Mouse (Mus musculus): ENCODE results near the gene Tnnc2.

The Tnnc2 gene

GRCm38 (mm10) chr2:164773229-164773988 lies 6.4 kb downstream of the Tnnc2 start:
- DNase-seq (ENCODE audit: low read depth): no peak

- DNase-seq (ENCODE audit: low read depth): no peak
Measured at GRCm38 (mm10) chr2:164771123-164771522, 8.6 kb downstream of the Tnnc2 start.

GRCm38 (mm10) chr2:164770279-164770678 lies 9.5 kb downstream of the Tnnc2 start:
- no peak for DNase-seq (ENCODE audit: low read depth)

- DNase-seq (ENCODE audit: low read depth): peak; percentile 99
Measured at GRCm38 (mm10) chr2:164769258-164770037, 10.3 kb downstream of the Tnnc2 start, which contains the start of gene Ube2c. TSS of gene Ube2c (plus strand) at chr2:164769898.

- DNase-seq (ENCODE audit: low read depth): no peak
Measured at GRCm38 (mm10) chr2:164767812-164768540, 11.8 kb downstream of the Tnnc2 start.

- DNase-seq (ENCODE audit: low read depth): no peak
Measured at GRCm38 (mm10) chr2:164765841-164766240, 13.9 kb downstream of the Tnnc2 start.

- no peak for DNase-seq (ENCODE audit: low read depth)
Measured at GRCm38 (mm10) chr2:164762593-164762992, 17.2 kb downstream of the Tnnc2 start.

- no peak for DNase-seq (ENCODE audit: low read depth)
Measured at GRCm38 (mm10) chr2:164761971-164762370, 17.8 kb downstream of the Tnnc2 start.

- no peak for DNase-seq (ENCODE audit: low read depth)
Measured at GRCm38 (mm10) chr2:164761502-164761901, 18.3 kb downstream of the Tnnc2 start.

- DNase-seq (ENCODE audit: low read depth): no peak
Measured at GRCm38 (mm10) chr2:164760059-164760833, 19.5 kb downstream of the Tnnc2 start.

- DNase-seq (ENCODE audit: low read depth): no peak
Measured at GRCm38 (mm10) chr2:164758692-164759091, 21.1 kb downstream of the Tnnc2 start.

- no peak for DNase-seq (ENCODE audit: low read depth)
Measured at GRCm38 (mm10) chr2:164757841-164758240, 21.9 kb downstream of the Tnnc2 start.

- DNase-seq (ENCODE audit: low read depth): no peak
Measured at GRCm38 (mm10) chr2:164754800-164755199, 25.0 kb downstream of the Tnnc2 start.

- no peak for DNase-seq (ENCODE audit: low read depth)
Measured at GRCm38 (mm10) chr2:164754105-164754504, 25.7 kb downstream of the Tnnc2 start.

GRCm38 (mm10) chr2:164752454-164752853 lies 27.3 kb downstream of the Tnnc2 start:
- DNase-seq (ENCODE audit: low read depth): no peak

- DNase-seq (ENCODE audit: low read depth): peak; percentile 75
Measured at GRCm38 (mm10) chr2:164748991-164749390, 30.8 kb downstream of the Tnnc2 start.

GRCm38 (mm10) chr2:164748191-164748590 lies 31.6 kb downstream of the Tnnc2 start:
- DNase-seq (ENCODE audit: low read depth): no peak

- no peak for DNase-seq (ENCODE audit: low read depth)
Measured at GRCm38 (mm10) chr2:164746693-164747092, 33.1 kb downstream of the Tnnc2 start.

- DNase-seq (ENCODE audit: low read depth): peak; percentile 96
Measured at GRCm38 (mm10) chr2:164745843-164746479, 33.8 kb downstream of the Tnnc2 start, which contains the start of the genes Wfdc3 and Dnttip1. TSS of gene Wfdc3 (minus strand) at chr2:164745931. TSS of gene Dnttip1 (plus strand) at chr2:164745983.

- no peak for DNase-seq (ENCODE audit: low read depth)
Measured at GRCm38 (mm10) chr2:164744987-164745386, 34.8 kb downstream of the Tnnc2 start.

GRCm38 (mm10) chr2:164739876-164740275 lies 39.9 kb downstream of the Tnnc2 start:
- peak; percentile 69 for DNase-seq (ENCODE audit: low read depth)

Data from NIH3T3 (cell line).